Mouse (Mus musculus) embryonic fibroblast, embryonic 13.5 days (primary cell): ENCODE measurements at regions not wholly inside any gene's neighbourhood (a gene's known extent, or its start where the extent isn't known, plus 50 kb on each side); places are given as distances from the start of the nearest gene placed in this dataset.

Source experiments
- CTCF ChIP-seq: IDR thresholded peaks from 2 replicates; pipeline ENCODE4 v1.5.1; 2011; ENCODE audit warnings: mild to moderate bottlenecking, control low read depth, low read length, moderate library complexity, borderline replicate concordance; ENCODE audit not compliant: insufficient read depth
- POLR2A ChIP-seq: IDR thresholded peaks from 2 replicates; pipeline ENCODE4 v1.6.1; 2011; ENCODE audit warnings: low read depth, mild to moderate bottlenecking, control low read depth, low read length, moderate library complexity

DNA sequence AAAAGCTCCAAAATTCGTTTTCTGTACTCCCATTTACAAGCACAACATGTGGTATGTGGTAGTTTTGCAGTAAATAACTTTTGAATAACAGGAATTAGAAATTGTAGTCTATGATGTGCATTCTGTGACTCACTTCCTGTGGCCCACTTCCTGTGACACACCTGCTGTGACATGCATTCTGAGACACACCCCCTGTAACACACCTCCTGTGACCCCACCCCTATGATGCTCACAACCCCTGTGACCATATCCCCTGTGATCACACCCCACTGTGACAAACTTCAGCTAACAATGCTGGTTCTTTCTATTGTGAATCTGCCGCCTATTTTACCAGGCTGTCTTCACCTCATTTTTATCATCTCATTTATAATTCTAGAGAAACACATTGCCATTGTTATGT is 536.9 kb upstream of the Zfp462 start:
- no peak for TF ChIP-seq CTCF
- no peak for TF ChIP-seq POLR2A
